Mouse (Mus musculus) left cerebral cortex, postnatal 4 days (tissue): ENCODE measurements at regions not wholly inside any gene's neighbourhood (a gene's known extent, or its start where the extent isn't known, plus 50 kb on each side); places are given as distances from the start of the nearest gene placed in this dataset.

Experiments
- DNase-seq: peaks from one replicate; pipeline ENCODE4 v3.0.0-alpha.2; 2022
- intact Hi-C: fragments of 180-260 bp; cut with DNase I; formaldehyde crosslinking; loops from one replicate; pipeline ENCODE4 v1.15.1; 2025

DNA sequence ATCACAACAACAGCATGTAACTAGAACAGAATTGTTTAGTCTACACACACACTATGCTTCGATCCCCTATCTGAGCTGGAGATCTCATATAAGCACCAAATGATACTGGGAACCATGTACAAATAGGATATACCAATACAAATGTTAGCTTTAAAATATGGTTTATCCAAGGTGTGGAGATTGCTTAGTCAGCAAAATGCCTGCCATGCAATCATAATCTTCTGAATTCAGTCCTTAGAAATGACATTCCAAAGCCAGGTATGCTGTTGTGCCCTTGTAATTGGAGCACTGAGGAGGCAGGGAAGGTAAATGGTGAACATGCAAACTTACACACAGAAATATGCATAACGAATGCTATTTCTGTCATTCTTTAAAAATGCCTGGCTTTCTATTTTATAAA, 54.0 kb upstream of the Thsd7b start:
- intact Hi-C loops = no loop called here
- no peak for DNase-seq

DNA sequence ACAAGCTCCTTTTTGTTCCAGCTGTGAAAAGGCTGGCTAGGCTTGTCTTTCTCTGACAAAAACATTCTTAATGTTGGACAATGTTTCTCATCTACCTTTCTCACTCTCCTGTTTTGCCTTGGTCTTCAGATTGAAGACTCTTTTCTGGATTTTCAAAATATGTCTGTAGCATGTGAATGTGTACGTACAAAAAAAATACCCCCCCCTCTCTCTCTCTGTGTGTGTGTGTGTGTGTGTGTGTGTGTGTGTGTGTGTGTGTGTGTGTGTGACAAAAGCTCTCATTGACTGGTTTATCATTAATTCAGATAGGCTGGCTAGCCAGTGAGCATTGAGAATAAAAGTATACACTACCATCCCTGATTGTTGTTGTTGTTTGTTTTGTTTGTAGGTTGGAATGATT, 64.3 kb upstream of the Thsd7b start:
- no peak for DNase-seq
- intact Hi-C loops = no loop called here

GRCm38 (mm10) chr1:129208406-129208805, 64.7 kb upstream of the Thsd7b start:
- DNase-seq = peak; percentile 36
- intact Hi-C loops = no loop called here

GRCm38 (mm10) chr1:129207674-129208073, 65.4 kb upstream of the Thsd7b start:
- no peak for DNase-seq
- intact Hi-C loops = no loop called here

DNA sequence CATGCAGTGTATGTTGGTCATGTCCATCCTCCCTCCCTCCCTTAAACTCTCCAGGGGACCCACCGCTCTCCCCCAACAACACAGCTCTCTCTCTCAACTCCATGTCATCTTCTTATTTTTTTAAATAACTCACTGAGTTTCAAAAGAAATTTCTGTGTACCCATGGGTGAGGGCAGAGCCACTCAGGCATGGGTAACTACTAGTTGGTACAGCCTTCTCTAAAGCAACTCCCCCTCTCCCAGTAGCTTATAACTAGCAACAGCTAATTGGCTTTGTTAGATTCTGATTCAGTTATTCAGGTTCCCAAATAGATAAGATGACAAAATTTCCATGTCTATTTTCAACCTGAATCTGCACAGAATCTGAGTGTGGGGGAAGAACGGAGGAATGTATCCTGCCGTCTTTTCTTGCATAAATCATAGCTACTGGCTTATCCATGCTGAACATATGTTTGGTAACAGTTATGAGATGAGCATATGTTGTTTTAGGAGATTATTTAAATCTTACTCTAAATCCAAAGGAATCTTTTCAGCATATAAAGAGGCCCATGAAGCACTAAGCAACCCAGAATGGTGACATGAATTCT, 92.8 kb upstream of the Thsd7b start:
- no peak for DNase-seq
- intact Hi-C loops = no loop called here

GRCm38 (mm10) chr1:129169936-129170335, 103.2 kb upstream of the Thsd7b start:
- no peak for DNase-seq

GRCm38 (mm10) chr1:129150643-129151042, 122.5 kb upstream of the Thsd7b start:
- intact Hi-C loops = no loop called here
- DNase-seq = peak; percentile 69

More at GRCm38 (mm10) chr1:129169936-129170335, 103.2 kb upstream of the Thsd7b start:
- intact Hi-C loops = no loop called here

GRCm38 (mm10) chr1:129148733-129149388, 124.2 kb upstream of the Thsd7b start:
- DNase-seq = no peak
- intact Hi-C loops = no loop called here

- DNase-seq = no peak
- intact Hi-C loops = no loop called here
These were observed 126.6 kb upstream of the Thsd7b start for GRCm38 (mm10) chr1:129146395-129147094.

DNA sequence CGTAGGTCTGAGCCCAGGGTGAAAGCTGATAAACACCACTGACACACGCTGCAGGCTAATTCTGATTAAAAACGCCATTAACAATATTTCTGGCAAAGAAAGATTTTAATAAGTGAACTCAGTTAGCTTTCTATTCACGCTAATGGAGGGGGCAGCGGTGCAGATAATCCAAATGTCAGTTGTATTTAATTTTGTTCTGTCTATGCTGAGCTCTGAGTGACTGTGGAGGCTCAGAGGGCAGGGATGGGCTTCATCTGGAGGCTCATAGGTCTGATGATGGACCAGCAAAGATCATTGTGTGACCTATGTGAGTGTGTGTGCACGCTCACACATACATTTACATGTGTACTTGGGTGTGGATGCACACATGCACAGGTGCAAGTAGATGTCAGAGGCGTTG, 134.3 kb upstream of the Thsd7b start:
- intact Hi-C loops = no loop called here
- no peak for DNase-seq

- intact Hi-C loops = no loop called here
- no peak for DNase-seq
These were observed 166.0 kb upstream of the Thsd7b start for GRCm38 (mm10) chr1:129106961-129107557.

DNA sequence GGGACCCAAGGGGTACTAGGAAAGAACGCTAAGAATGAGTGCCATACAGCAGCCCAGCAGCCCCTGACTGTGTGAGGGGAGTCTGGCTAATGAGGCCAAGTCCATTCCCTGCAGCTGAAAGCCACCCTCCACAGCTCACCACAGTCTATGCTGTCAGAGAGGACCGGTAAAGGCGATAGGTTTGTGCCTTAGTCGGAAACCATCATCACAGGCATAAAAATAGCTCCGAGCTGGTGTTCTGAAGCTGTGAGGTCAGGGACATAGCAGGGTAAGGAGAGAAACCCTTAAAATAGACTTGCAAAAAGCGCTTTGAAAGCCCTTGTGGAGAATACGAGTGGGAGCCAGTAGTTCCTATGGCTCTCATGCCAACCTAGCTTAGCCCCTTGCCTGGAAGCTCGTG, 172.1 kb upstream of the Thsd7b start:
- intact Hi-C loops = no loop called here
- DNase-seq = no peak

DNA sequence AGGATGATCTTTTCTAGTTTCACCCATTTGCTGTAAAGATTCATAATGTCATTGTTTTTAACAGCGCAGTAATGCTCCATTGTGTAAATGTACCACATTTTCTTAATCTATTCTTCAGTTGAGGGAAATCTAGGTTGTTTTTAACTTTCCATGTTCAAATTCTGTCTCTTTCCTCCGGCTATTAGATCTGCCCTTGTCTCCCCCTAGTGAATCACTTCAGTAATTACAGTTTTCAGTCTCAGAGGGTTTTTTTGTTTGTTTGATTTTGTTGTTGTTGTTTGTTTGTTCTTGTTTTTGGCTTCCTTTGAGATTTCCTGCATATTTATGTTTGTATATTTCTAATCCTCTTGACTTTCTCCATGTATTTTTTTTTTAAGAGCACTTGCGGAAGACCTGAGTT, 194.8 kb upstream of the Thsd7b start:
- intact Hi-C loops = loop anchor here (10.0 kb wide), 1 partner anchor 203 kb away; no protein-coding TSS in a partner anchor

GRCm38 (mm10) chr1:129057182-129057581, 215.9 kb upstream of the Thsd7b start:
- intact Hi-C loops = no loop called here
- peak; percentile 27 for DNase-seq

More for the DNA sequence above, 194.8 kb upstream of the Thsd7b start:
- DNase-seq = no peak

- intact Hi-C loops = no loop called here
- no peak for DNase-seq
These were observed 217.8 kb upstream of the Thsd7b start for GRCm38 (mm10) chr1:129055252-129055651.

DNA sequence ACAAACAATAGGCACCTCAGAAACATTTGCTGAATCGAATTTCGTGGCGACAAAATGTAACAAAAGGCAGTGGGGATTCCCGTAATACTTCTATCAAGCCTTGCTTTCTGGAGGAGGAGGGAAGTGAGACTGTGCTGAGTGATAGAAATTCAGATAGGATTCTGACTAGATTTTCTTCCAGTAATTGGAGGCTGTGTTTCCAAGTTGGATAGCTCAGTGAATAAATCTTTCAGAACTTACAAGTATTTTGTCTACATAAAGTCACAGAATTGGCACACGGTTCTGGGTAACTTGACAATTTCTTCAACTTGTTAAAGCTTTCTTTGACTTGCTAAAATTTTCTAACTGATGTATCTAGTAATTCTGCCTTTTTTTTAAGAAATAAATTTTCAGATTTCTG, 239.4 kb upstream of the Thsd7b start:
- DNase-seq = no peak
- intact Hi-C loops = no loop called here

- intact Hi-C loops = no loop called here
These were observed 267.2 kb upstream of the Thsd7b start for GRCm38 (mm10) chr1:129005899-129006298.

DNA sequence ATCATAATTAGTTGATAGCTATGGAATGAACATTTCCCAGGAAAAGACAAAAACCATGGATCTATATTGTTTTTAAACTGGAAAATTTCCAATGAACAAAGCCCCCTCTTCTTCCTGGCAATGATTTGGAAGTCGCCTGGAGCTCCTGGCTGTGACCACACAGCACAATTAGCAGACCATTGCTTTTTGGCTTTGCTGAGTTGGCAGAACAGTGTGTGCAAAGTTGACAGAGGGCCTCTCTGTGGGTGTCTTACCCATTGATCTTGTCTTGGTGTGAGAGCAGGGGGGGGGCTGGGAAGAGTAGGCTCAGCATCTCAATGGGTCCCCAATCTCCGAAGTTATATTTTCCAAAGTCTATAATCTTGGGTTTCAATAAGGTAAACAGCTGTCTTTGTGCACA, 270.8 kb upstream of the Thsd7b start:
- intact Hi-C loops = no loop called here
- DNase-seq = peak; percentile 65

More at GRCm38 (mm10) chr1:129005899-129006298, 267.2 kb upstream of the Thsd7b start:
- peak; percentile 70 for DNase-seq

DNA sequence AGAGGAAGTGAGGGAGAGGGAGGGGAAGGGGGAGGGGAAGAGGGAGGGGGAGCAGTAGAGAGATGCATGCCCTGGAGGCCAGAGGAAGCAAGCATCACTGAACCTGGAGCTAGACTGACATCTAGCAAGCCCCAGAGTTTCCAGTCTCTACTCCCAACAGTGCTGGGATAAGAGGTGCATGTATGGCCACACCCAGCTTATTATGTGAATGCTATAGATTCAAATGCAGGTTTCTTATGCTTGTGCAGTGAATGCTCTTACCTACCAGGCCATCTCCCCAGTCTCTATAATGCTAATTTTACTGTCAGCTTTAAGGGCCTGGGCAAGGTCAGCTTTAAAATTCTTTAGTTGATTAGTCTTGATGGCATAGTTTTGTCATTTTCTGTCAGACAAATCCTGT, 271.3 kb upstream of the Thsd7b start:
- intact Hi-C loops = no loop called here
- no peak for DNase-seq

DNA sequence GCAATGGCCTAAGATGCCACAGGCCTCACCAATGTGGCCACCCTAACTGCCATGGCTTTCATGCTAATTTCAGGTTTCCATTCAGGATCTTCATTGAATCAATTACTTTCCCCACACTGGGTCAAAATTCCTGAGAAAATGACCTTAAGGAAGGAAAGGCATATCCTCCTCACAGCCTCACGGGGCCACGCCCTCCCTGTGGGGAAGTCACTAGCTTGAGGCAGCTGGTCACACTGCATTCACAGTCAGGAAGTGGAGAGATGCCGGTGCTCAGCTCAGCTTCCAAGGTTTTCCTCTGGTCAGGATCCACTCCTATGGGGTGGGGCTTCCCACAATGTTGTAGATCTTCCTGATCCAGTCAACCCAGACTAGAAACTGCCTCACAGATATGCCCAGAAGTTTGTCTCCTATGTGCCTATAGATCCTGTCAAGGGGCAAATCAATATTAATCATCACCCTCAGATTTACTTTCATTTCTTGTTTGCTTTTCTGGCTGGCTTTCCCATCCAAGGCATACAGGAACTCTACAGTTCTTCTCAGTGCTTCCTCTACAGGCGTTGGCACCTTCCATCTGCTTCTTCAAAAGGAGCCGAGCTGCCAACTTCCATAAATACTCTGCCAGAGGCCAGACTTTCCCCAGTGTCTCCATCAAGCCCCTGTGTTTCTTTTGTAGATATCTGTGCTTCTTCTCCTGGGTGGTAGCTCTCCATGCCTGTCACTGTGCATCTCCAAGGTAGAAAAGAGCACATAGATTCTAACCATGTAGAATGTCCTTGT, 273.2 kb upstream of the Thsd7b start:
- peak; percentile 36 for DNase-seq
- intact Hi-C loops = no loop called here

GRCm38 (mm10) chr1:128994655-128995054, 278.4 kb upstream of the Thsd7b start:
- peak; percentile 91 for DNase-seq
- intact Hi-C loops = no loop called here
